Mouse (Mus musculus) heart, postnatal 0 days (tissue): ENCODE data around the gene Acbd7. TPM values are rescaled to one million over a fixed set of nuclear protein-coding genes. Genes with fewer than 3 reads are reported as not detected.

ENCODE experiments used
- ATAC-seq: fragments of 200-750 bp; cut with Nextera tagmentation; 2 replicates; pipeline ENCODE4 v1.8.0; 2017; ENCODE audit warnings: low read depth, moderate number of reproducible peaks, moderate library complexity; ENCODE audit not compliant: insufficient read depth
- DNase-seq: peaks from one replicate; pipeline ENCODE4 v3.0.0-alpha.2; 2016; ENCODE audit warnings: low spot score
- H3K27ac ChIP-seq: fragments of 300-500 bp; sonication (generic); 2 replicates; pipeline ENCODE4 v1.5.1; 2014; ENCODE audit warnings: low read depth, mild to moderate bottlenecking
- H3K27me3 ChIP-seq: fragments of 300-500 bp; sonication (generic); 2 replicates; pipeline ENCODE4 v1.6.1; 2014; ENCODE audit warnings: low read length, mixed read lengths; ENCODE audit not compliant: control insufficient read depth, insufficient read depth
- H3K36me3 ChIP-seq: fragments of 300-500 bp; sonication (generic); replicated peaks from 2 replicates; pipeline ENCODE4 v1.6.1; 2014; ENCODE audit warnings: low read length, mixed read lengths; ENCODE audit not compliant: control insufficient read depth, insufficient read depth
- H3K4me1 ChIP-seq: fragments of 300-500 bp; sonication (generic); 2 replicates; pipeline ENCODE4 v1.6.1; 2014; ENCODE audit warnings: antibody characterized with exemption; ENCODE audit not compliant: control insufficient read depth, insufficient read depth
- H3K4me2 ChIP-seq: fragments of 300-500 bp; sonication (generic); 2 replicates; pipeline ENCODE4 v1.6.1; 2014; ENCODE audit warnings: low read depth, mild to moderate bottlenecking, low read length, moderate library complexity
- H3K4me3 ChIP-seq: fragments of 300-500 bp; sonication (generic); 2 replicates; pipeline ENCODE4 v1.5.1; 2014; ENCODE audit warnings: low read depth, low read length
- H3K9ac ChIP-seq: fragments of 300-500 bp; sonication (generic); replicated peaks from 2 replicates; pipeline ENCODE4 v1.6.1; 2014; ENCODE audit warnings: low read depth, low read length, mixed read lengths
- H3K9me3 ChIP-seq: fragments of 300-500 bp; sonication (generic); replicated peaks from 2 replicates; pipeline ENCODE4 v1.6.1; 2016; ENCODE audit warnings: low read length; ENCODE audit not compliant: control insufficient read depth
- CTCF ChIP-seq: IDR thresholded peaks from 2 replicates; pipeline ENCODE4 v1.5.1; 2016; ENCODE audit warnings: antibody characterized with exemption, control low read depth, low read depth
- EP300 ChIP-seq: IDR thresholded peaks from 2 replicates; pipeline ENCODE4 v1.6.1; 2016; ENCODE audit warnings: antibody characterized with exemption, low read depth
- WGBS: fragments of 180-500 bp; shearing (Covaris S2); extraction: QIAGEN DNeasy Blood & Tissue Kit; methylation state at CpG from one replicate; pipeline ENCODE4 v1.1.7; 2014; 5-methylcytosine and 5-hydroxymethylcytosine counted together
- polyA plus RNA-seq: library from polyadenylated mRNA; unstranded; fragments of >200 nt; fragmentation: Nextera tagmentation; extraction: Ambion mirVana; gene quantifications from 2 replicates; pipeline ENCODE4 v1.2.1, GENCODE M21; 2015
- total RNA-seq: library from RNA; depleted of rRNA; stranded (reverse); fragments of >200 nt; gene quantifications from 2 replicates; pipeline ENCODE4 v1.2.3, GENCODE M21; 2014; ENCODE audit warnings: low replicate concordance

Acbd7 gene
- total and polyA plus RNA-seq, 2 experiments from 2014 or later, result 0.79 TPM; not detected in 1

GRCm38 (mm10) chr2:3348919-3349318 is 13.0 kb downstream of the Acbd7 start:
- WGBS, result 8% methylated on average over 3 of the region's 3 CpGs

GRCm38 (mm10) chr2:3353160-3353559 is 17.2 kb downstream of the Acbd7 start:
- Histone ChIP-seq H3K9ac (no peak overlapping the region), H3K4me1 (no peaks in the 10 kb centered on the region), H3K9me3 (no peaks in the 10 kb centered on the region), H3K27ac (no peak overlapping the region), H3K36me3 (no peaks in the 10 kb centered on the region), H3K27me3 (no peaks in the 10 kb centered on the region), H3K4me3 (no peak overlapping the region), H3K4me2 (no peak overlapping the region)
- DNase-seq (no peak), ATAC-seq (no peak)
- TF ChIP-seq CTCF, result no peak
- TF ChIP-seq EP300, result no peak

More at GRCm38 (mm10) chr2:3348919-3349318, 13.0 kb downstream of the Acbd7 start:
- ATAC-seq (no peak), DNase-seq (peak; percentile 49)
- no peaks in the 10 kb centered on the region for H3K36me3 ChIP-seq
- H3K27ac ChIP-seq, result no peak overlapping the region
- no peak overlapping the region for H3K4me3 ChIP-seq
- no peak overlapping the region for H3K9ac ChIP-seq
- H3K27me3 ChIP-seq, result no peaks in the 10 kb centered on the region
- no peaks in the 10 kb centered on the region for H3K4me1 ChIP-seq
- peak; percentile 72 for TF ChIP-seq CTCF
- TF ChIP-seq EP300, result no peak
- H3K4me2 ChIP-seq, result no peak overlapping the region
- no peaks in the 10 kb centered on the region for H3K9me3 ChIP-seq

- H3K27me3 ChIP-seq, result no peaks in the 10 kb centered on the region
- H3K9ac ChIP-seq, result no peak overlapping the region
- ATAC-seq (no peak), DNase-seq (no peak)
- H3K4me2 ChIP-seq, result no peak overlapping the region
- H3K27ac ChIP-seq, result no peak overlapping the region
- no peaks in the 10 kb centered on the region for H3K9me3 ChIP-seq
- TF ChIP-seq EP300, result no peak
- TF ChIP-seq CTCF, result no peak
- H3K4me1 ChIP-seq, result no peaks in the 10 kb centered on the region
- 82% methylated on average over 8 of the region's 8 CpGs for WGBS
- H3K36me3 ChIP-seq, result no peaks in the 10 kb centered on the region
- no peak overlapping the region for H3K4me3 ChIP-seq
Measured at GRCm38 (mm10) chr2:3355793-3356192, 19.8 kb downstream of the Acbd7 start.

GRCm38 (mm10) chr2:3356311-3356710 is 20.3 kb downstream of the Acbd7 start:
- no peaks in the 10 kb centered on the region for H3K4me1 ChIP-seq
- DNase-seq, result no peak
- H3K27ac ChIP-seq, result no peak overlapping the region
- no peak overlapping the region for H3K9ac ChIP-seq
- ATAC-seq, result no peak
- WGBS, result 70% methylated on average over 3 of the region's 3 CpGs
- no peak overlapping the region for H3K4me3 ChIP-seq
- H3K4me2 ChIP-seq, result no peak overlapping the region
- no peak for TF ChIP-seq CTCF
- no peak for TF ChIP-seq EP300
- H3K9me3 ChIP-seq, result no peaks in the 10 kb centered on the region
- H3K27me3 ChIP-seq, result no peaks in the 10 kb centered on the region
- H3K36me3 ChIP-seq, result no peaks in the 10 kb centered on the region

- H3K9me3 ChIP-seq, result no peaks in the 10 kb centered on the region
- no peak overlapping the region for H3K27ac ChIP-seq
- DNase-seq, result no peak
- WGBS, result 73% methylated on average over 3 of the region's 3 CpGs
- no peak for ATAC-seq
- no peak overlapping the region for H3K4me2 ChIP-seq
- no peak overlapping the region for H3K9ac ChIP-seq
- no peaks in the 10 kb centered on the region for H3K4me1 ChIP-seq
- H3K36me3 ChIP-seq, result no peaks in the 10 kb centered on the region
- no peak for TF ChIP-seq EP300
- TF ChIP-seq CTCF, result no peak
- no peaks in the 10 kb centered on the region for H3K27me3 ChIP-seq
- no peak overlapping the region for H3K4me3 ChIP-seq
Measured at GRCm38 (mm10) chr2:3357887-3358286, 21.9 kb downstream of the Acbd7 start.

- Histone ChIP-seq H3K4me3 (no peak overlapping the region), H3K27ac (no peak overlapping the region), H3K36me3 (no peaks in the 10 kb centered on the region), H3K4me1 (no peaks in the 10 kb centered on the region), H3K4me2 (no peak overlapping the region), H3K9ac (no peak overlapping the region), H3K9me3 (no peaks in the 10 kb centered on the region), H3K27me3 (no peaks in the 10 kb centered on the region)
- WGBS, result 71% methylated on average over 3 of the region's 3 CpGs
- DNase-seq, result no peak
- TF ChIP-seq EP300, result no peak
- no peak for ATAC-seq
Measured at GRCm38 (mm10) chr2:3361067-3361466, 25.1 kb downstream of the Acbd7 start.
